27 mouse cellular contexts compared by ENCODE assay signal in genomic region chr9:35350046-35350552, GRCm38 (mm10).
"Had no signal": no experiment of that assay in that cellular context is flagged by ENCODE, and none has a peak within 500 bp of the region (broad histone marks: within the 10 kb centered on the region; RNA-seq: fewer than 3 reads in every experiment).

No protein-coding gene starts in this region.

- H3K36me3 ChIP-seq: heart, embryonic 12.5 days; hindbrain, embryonic 10.5 days; hindbrain, embryonic 12.5 days; intestine, embryonic 15.5 days; limb, embryonic 13.5 days; liver, embryonic 13.5 days; liver, embryonic 15.5 days had no signal

- H3K9me3 ChIP-seq: heart, embryonic 12.5 days; hindbrain, embryonic 10.5 days; hindbrain, embryonic 12.5 days; intestine, embryonic 15.5 days; limb, embryonic 13.5 days; liver, embryonic 13.5 days; liver, embryonic 15.5 days had no signal

- H3K27me3 ChIP-seq: heart, embryonic 12.5 days; hindbrain, embryonic 12.5 days; limb, embryonic 13.5 days; liver, embryonic 13.5 days; liver, embryonic 15.5 days had no signal

- DNase-seq: gastrocnemius, adult 2 months; gastrocnemius, postnatal 10 days; gastrocnemius, postnatal 25 days; heart, adult 2 months; heart, postnatal 10 days; heart, postnatal 4 days; kidney, adult 18-20 months; kidney, adult 8-10 months; kidney, postnatal 10 days; kidney, postnatal 25 days; kidney, postnatal 4 days; liver; liver, embryonic 13.5 days; liver, postnatal 0 days had no signal

- ATAC-seq: hindbrain, embryonic 16.5 days; inflammation-experienced regulatory T-cells, adult 6 months; intestine, embryonic 15.5 days; intestine, postnatal 0 days; liver, postnatal 0 days had no signal

- H3K27ac ChIP-seq: gastrocnemius, adult 2 months; heart, adult 2 months; hindbrain, embryonic 10.5 days; hindbrain, embryonic 12.5 days; hindbrain, embryonic 14.5 days; intestine, embryonic 15.5 days; layer of hippocampus, adult 2 months; left cerebral cortex, adult 2 months; limb, embryonic 13.5 days; liver, embryonic 13.5 days; liver, embryonic 15.5 days had no signal

- H3K4me3 ChIP-seq: gastrocnemius, adult 2 months; heart, adult 2 months; heart, embryonic 12.5 days; hindbrain, embryonic 10.5 days; hindbrain, embryonic 12.5 days; intestine, embryonic 15.5 days; layer of hippocampus, adult 2 months; left cerebral cortex, adult 2 months; limb, embryonic 13.5 days; liver, embryonic 13.5 days; liver, embryonic 15.5 days had no signal

- H3K4me2 ChIP-seq: heart, embryonic 12.5 days; hindbrain, embryonic 12.5 days; hindbrain, embryonic 14.5 days; intestine, embryonic 15.5 days; limb, embryonic 13.5 days; liver, embryonic 11.5 days; liver, embryonic 13.5 days; liver, embryonic 15.5 days had no signal

- H3K4me1 ChIP-seq: liver, embryonic 13.5 days; liver, embryonic 15.5 days had no signal

- H3K9ac ChIP-seq: heart, embryonic 12.5 days; hindbrain, embryonic 12.5 days; hindbrain, embryonic 14.5 days; intestine, embryonic 15.5 days; limb, embryonic 13.5 days; liver, embryonic 13.5 days; liver, embryonic 15.5 days; liver, postnatal 0 days had no signal
